Mouse (Mus musculus): Measurements from ENCODE around the gene Parp2.
"Not testable (repeated sequence)": the region's sequence is repeated elsewhere in the genome, so short reads cannot be mapped to it uniquely, and the experiment has no call there.

Gene Parp2

GRCm38 (mm10) chr14:50807487-50808072, at the start of gene Parp2, which contains the start of gene Ccnb1ip1:
Gene Parp2 (plus strand): TSS chr14:50807841.
Gene Ccnb1ip1 (minus strand): TSS chr14:50807732.
- peak; percentile 95 for DNase-seq (ENCODE audit: low spot score)

GRCm38 (mm10) chr14:50758416-50759085, 49.1 kb upstream of the Parp2 start:
- no peak for DNase-seq (ENCODE audit: low spot score)

- no peak for DNase-seq (ENCODE audit: low spot score)
These were observed 41.9 kb upstream of the Parp2 start for GRCm38 (mm10) chr14:50765736-50766135.

DNA sequence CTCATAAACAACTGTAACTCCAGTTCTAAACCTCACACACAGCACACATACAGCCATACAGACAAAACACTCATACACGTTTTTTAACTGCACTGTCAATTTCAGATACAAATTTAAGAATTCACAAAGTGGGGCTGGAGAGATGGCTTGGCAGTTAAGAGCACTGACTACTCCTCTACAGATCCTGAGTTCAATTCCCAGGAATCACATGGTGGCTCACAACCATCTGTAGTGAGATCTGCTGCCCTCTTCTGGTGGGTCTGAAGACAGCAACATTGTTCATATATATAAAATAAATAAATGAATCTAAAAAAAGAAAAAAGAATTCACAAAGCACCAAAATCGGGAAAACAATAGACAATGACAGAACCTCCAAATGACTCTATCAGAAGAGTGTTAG, 36.3 kb upstream of the Parp2 start:
- DNase-seq (ENCODE audit: low spot score): no peak

DNA sequence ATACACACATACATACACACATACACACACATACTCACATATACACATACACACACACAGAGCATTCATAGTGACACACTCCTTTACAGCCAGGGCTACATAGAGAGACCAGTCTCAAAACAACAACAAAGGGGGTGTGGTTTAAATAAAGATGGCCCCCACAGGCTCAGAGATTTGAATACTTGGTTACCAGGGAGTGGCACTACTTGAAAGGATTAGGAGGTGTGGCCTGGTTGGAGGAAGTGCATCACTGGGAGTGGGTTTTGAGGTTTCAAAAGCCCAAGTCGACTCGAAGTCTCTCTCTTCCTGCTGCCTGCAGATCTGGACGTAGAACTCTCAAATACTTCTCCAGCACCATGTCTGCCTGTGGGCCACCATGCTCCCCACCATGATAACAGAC, 25.5 kb upstream of the Parp2 start:
- DNase-seq (ENCODE audit: low spot score): no peak

DNA sequence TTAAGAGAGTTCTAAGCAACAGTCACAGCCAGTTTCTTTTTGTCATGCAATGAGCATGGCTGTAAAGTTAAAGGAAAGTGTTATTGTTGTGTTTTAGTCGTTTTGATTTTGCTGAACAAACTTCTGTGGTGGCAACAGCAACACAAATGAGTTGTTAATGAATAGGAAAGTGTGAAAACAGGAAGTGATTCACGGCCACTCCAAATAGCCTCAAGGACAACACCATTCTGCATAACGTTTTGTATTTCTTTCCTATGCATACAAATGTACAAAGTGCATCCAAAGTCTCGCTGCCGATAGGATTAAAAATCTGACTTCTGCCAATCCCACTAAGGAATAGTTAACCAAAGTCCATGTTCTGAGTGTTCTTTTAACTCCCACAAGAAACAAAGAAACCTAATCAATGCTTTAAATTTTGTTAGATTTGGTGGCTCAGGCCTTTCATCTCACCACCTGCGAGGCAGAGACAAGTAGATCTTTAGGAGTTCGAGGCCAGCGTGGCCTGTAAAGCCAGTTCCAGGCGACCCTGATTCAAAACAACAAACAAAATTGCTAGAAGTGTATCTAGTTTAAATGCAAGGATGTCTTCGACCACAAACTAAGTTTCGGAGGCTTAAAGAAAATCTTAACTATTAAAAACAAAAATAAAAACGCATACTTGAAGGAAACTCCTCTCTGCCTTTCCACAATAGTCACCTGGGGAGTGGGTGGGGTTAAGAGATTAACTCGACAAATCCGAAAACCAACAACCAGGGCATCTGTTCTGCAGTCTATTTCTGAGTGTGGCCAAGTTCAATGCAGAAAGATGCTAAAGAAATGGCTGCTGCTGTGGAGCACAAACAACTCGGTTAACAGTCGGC, 23.0 kb upstream of the Parp2 start:
- no peak for DNase-seq (ENCODE audit: low spot score)

DNA sequence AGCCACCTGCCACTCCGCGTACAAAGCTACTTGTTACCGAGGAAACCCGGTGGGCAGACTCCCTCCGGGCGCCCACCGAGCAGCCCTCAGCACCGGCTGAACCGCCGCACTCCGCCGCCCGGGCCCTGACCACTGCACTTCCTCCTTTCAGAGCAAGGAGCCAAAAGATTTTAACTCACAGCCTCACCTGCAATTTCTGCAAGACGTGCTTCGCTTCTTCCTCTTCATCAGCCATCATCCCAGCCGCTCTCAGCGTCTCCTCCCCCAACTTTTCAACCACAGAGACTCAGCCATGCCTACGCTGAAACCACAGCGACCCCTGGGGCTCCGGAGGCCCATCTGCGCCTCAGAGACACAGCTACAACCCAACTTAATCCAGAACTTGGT, 22.4 kb upstream of the Parp2 start, which contains the start of gene Ttc5:
Gene Ttc5, minus strand, starts transcription at position 269 of the 387 bp plus-strand sequence.
- peak; percentile 89 for DNase-seq (ENCODE audit: low spot score)

- DNase-seq (ENCODE audit: low spot score): no peak
These were observed 19.5 kb upstream of the Parp2 start for GRCm38 (mm10) chr14:50788157-50788556.

DNA sequence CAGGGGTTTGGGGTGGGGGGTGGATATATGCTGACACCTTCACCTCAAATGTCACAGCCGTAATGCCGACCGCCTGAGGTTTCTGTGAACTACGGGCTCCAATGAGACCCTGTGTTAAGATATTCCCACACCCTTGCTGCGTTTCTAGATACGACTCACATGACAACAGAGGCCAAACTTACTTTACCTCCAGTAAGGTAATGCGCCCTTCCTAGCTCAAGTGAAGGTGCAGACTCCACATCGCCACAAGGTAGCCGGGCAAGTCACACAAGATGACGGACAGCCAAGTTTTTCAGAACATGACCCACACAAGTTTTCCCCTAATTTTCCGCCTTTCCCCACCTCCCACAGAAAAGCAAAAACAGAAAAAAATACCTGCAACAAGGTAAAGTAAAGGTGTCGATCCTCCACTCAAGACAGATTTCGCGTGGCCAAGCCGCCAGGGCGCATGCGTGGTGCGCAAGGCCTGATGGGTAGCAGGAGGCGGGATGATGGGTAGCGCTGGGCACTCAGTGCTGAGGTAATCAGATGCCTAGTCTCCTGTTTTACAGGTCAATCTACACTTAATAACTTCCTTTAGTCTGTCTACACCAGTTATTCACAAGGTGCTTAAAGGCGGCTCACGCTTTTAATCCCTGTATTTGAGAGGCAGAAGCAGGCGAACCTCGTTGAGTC, 12.2 kb upstream of the Parp2 start:
- DNase-seq (ENCODE audit: low spot score): no peak

DNA sequence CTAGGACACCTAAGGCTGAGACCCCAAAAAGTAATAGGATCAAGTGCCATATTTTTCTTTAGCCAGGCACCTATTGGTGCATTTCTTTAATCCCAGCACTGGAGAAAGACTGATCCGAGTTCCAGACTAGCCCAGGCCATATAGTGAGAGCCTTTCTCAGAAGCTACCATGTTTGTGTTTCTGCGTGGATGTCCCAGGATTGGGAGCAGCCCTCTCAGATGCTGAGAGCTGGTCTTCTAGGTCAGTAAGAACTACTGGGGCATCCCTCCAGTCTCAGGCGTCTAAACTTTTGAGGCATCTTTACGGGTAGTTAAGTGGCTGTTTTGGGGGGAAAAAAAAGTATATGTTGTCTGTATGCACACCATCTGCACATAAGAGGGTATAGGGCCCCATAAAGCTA, 11.7 kb upstream of the Parp2 start:
- DNase-seq (ENCODE audit: low spot score): no peak

DNA sequence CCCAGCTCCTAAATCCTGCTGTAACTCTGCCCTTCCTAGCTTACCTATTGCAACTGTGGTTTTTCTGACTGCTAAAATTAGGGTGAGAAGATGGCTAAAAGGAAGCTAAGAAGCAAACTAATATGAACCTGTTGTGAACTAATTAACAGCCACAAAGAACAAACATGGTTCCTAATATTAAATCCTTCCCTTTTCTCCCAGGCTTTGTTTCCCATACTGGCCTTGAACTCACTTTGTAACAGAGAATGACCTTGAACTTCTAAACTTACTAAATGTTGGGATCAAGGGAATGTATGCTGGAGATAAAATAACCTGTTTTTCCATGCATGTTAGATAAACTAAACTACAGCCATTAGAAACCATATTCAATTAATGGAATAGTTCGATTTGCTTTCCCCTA, 11.2 kb upstream of the Parp2 start:
- no peak for DNase-seq (ENCODE audit: low spot score)

DNA sequence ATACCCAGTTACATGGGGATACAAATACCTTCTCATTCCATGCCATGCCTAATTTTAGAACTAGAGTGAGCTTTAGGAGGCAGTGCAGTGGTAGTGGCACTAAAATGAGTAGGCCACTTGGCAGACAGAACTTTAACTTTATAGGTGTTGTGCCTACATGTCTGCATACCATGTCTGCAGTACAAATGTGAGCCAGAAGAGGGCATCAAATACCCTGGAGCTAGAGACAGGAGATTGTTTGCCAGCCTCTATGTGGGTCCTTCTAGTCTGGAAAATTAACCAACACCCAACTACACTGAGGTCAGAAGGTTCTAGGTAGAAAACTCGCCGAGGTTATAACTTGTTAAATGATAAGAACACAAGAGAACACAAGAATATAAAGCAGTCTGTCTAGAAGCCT, 9.1 kb upstream of the Parp2 start:
- no peak for DNase-seq (ENCODE audit: low spot score)

GRCm38 (mm10) chr14:50799502-50800259, 8.0 kb upstream of the Parp2 start:
- peak; percentile 18 for DNase-seq (ENCODE audit: low spot score)

- no peak for DNase-seq (ENCODE audit: low spot score)
These were observed 5.2 kb upstream of the Parp2 start for GRCm38 (mm10) chr14:50802441-50802840.

DNA sequence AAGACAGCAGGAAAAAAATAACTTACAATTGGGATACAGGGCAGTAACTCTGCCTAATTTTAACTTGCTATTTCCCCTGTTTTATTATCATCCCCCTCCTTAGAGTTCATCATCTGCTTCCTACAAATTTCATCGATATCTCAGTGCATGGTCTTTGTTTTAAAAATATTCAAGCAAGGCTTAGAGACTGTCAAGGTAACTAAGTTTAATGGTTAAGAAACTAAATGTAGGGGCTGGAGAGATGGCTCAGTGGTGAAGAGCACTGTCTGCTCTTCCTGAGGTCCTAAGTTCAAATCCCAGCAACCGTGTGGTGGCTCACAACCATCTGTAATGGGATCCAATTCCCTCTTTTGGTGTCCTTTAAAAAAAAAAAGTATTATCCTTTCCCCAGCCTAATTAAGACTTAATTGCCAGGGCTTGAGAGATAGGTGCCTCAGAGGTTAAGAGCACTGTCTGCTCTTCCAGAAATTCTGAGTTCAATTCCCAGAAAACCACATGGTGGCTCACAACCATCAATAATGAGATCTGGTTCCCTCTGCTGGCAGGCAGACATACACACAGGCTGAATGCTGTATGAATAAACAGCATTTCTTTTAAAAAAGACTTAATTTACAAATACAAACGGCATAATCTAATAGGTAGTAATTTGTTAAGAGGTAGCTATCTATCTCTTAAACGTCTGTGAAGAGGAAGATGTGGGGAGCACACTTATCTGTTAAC, 4.6 kb upstream of the Parp2 start:
- no peak for DNase-seq (ENCODE audit: low spot score)

DNA sequence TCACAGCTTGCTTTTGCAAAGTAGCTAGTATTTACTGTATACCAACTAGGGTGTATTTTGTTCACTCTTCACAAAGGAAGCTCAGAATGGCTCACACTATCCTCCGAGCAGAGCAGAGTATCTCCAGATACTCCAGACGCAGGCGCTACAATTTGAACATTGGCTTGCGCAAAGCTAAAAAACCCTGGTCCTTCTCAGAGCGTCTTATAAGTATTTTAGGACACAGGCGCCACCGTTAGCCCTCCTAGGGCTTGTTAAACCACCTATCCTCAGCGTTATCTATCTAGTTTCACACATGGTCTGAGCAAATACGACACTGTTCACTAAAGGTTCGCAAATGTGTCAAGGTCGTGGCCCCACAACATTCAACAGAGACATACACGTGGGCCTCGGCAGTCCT, 3.0 kb upstream of the Parp2 start:
- no peak for DNase-seq (ENCODE audit: low spot score)

- not testable (repeated sequence) for DNase-seq (ENCODE audit: low spot score)
These were observed 1.2 kb upstream of the Parp2 start for GRCm38 (mm10) chr14:50806469-50806868.

GRCm38 (mm10) chr14:50813060-50813459, 5.4 kb downstream of the Parp2 start:
- no peak for DNase-seq (ENCODE audit: low spot score)

GRCm38 (mm10) chr14:50823240-50823639, 15.6 kb downstream of the Parp2 start:
- no peak for DNase-seq (ENCODE audit: low spot score)

GRCm38 (mm10) chr14:50824219-50824618, 16.6 kb downstream of the Parp2 start:
- DNase-seq (ENCODE audit: low spot score): no peak

GRCm38 (mm10) chr14:50826579-50826978, 18.9 kb downstream of the Parp2 start:
- DNase-seq (ENCODE audit: low spot score): no peak

All from urinary bladder, postnatal 14 days (tissue).